Mouse (Mus musculus): ENCODE measurements around the gene Gstm4. TPM values are rescaled to one million over a fixed set of nuclear protein-coding genes. Genes with fewer than 3 reads are reported as not detected.

The Gstm4 gene
- polyA plus RNA-seq, 1 experiment from 2014 or later, result 12.2 TPM

DNA sequence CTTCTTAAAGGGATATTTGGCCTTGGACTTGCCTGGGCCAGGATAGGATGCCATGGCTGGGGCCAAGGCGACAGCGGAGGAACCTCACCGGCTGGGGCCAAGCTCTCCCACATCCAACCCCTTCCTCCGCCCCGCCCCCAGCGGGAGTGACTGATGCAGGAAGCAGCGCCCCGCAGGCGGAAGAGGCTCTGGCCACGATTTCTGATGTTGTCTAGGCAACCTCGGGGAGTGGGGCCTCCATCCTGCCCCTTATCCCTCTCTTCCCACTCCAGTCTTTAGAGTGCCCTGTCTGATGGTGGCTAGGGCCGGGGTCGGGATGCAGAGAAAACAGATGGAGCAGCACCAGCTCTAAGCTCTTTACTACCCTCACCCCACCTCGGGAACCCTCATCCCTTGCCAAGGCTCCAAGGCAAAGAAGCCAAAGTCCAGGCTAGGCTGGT is 40.6 kb upstream of the Gstm4 start:
- peak; percentile 91 for ATAC-seq (ENCODE audit: low FRiP score)
- Histone ChIP-seq H3K27ac (peak overlapping the region; percentile 87), H3K4me1 (peaks cover 52% of the 10 kb centered on the region), H3K27me3 (peaks cover 7% of the 10 kb centered on the region; the same call in 1 of the 2 replicates), H3K36me3 (replicated peaks) (0 out of 2 replicates have a peak, but pooled peaks cover 6% of the 10 kb centered on the region), H3K4me2 (peak overlapping the region; percentile 100), H3K9me3 (no peaks in the 10 kb centered on the region), H3K9ac (peak overlapping the region; percentile 78), H3K4me3 (replicated peaks) (peak overlapping the region; percentile 66)
- WGBS, result 1% methylated on average over 14 of the region's 14 CpGs

- 0 out of 2 replicates have a peak, but pooled peaks cover 6% of the 10 kb centered on the region for H3K36me3 ChIP-seq (replicated peaks)
- peak; percentile 21 for ATAC-seq (ENCODE audit: low FRiP score)
- H3K27me3 ChIP-seq, result peaks cover 4% of the 10 kb centered on the region; the same call in 1 of the 2 replicates
- peak overlapping the region; percentile 66 for H3K4me3 ChIP-seq (replicated peaks)
- 22% methylated on average over 13 of the region's 13 CpGs for WGBS
- peaks cover 52% of the 10 kb centered on the region for H3K4me1 ChIP-seq
- H3K4me2 ChIP-seq, result peak overlapping the region; percentile 100
- peak overlapping the region; percentile 78 for H3K9ac ChIP-seq
- H3K27ac ChIP-seq, result peak overlapping the region; percentile 87
- no peaks in the 10 kb centered on the region for H3K9me3 ChIP-seq
These were observed 40.1 kb upstream of the Gstm4 start for GRCm38 (mm10) chr3:108084767-108085270.

GRCm38 (mm10) chr3:108083904-108084407 is 39.3 kb upstream of the Gstm4 start:
- Histone ChIP-seq H3K27ac (no peak overlapping the region), H3K4me2 (peak overlapping the region; percentile 100), H3K9me3 (no peaks in the 10 kb centered on the region), H3K9ac (no peak overlapping the region), H3K4me1 (peaks cover 52% of the 10 kb centered on the region), H3K36me3 (replicated peaks) (peaks cover 14% of the 10 kb centered on the region), H3K4me3 (replicated peaks) (0 out of 2 replicates have a peak overlapping the region, but pooled peaks have one; percentile 66), H3K27me3 (peaks cover under 1% of the 10 kb centered on the region; the same call in 1 of the 2 replicates)
- 82% methylated on average over 4 of the region's 4 CpGs for WGBS
- no peak for ATAC-seq (ENCODE audit: low FRiP score)

DNA sequence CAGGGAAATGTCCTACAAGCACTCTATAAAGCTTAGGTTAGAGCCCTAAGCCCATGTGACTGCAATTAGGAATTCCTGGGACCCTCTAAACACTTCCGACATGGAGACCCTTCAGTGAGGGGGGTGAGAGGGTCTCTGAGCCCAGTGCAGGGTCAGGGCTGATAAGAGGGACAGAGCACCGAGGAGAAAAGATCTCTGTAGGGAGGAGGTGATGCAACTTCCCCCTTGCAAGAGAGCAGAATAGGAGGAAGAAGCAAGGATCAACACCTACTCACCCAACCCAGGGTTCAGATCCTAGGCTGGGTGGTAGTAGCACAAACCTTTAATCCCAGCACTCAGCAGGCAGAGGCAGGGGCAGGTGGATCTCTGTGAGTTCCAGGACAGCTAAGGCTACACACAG is 38.5 kb upstream of the Gstm4 start:
- ATAC-seq (ENCODE audit: low FRiP score), result no peak
- whole genome bisulfite sequencing, result 65% methylated on average over 2 of the region's 2 CpGs
- no peaks in the 10 kb centered on the region for H3K9me3 ChIP-seq
- H3K4me1 ChIP-seq, result peaks cover 52% of the 10 kb centered on the region
- no peaks in the 10 kb centered on the region for H3K27me3 ChIP-seq
- H3K4me3 ChIP-seq (replicated peaks), result no peak overlapping the region
- no peak overlapping the region for H3K27ac ChIP-seq
- H3K9ac ChIP-seq, result no peak overlapping the region
- H3K36me3 ChIP-seq (replicated peaks), result peaks cover 22% of the 10 kb centered on the region
- peak overlapping the region; percentile 100; the same call in 1 of the 2 replicates for H3K4me2 ChIP-seq

- 75% methylated on average over 1 of the region's 1 CpGs for WGBS
- Histone ChIP-seq H3K9ac (peak overlapping the region; percentile 25; the same call in 1 of the 2 replicates), H3K36me3 (replicated peaks) (peaks cover 30% of the 10 kb centered on the region), H3K4me1 (peaks cover 52% of the 10 kb centered on the region), H3K9me3 (no peaks in the 10 kb centered on the region), H3K4me2 (peak overlapping the region; percentile 11; the same call in 1 of the 2 replicates), H3K27me3 (no peaks in the 10 kb centered on the region), H3K4me3 (replicated peaks) (no peak overlapping the region), H3K27ac (no peak overlapping the region)
- ATAC-seq (ENCODE audit: low FRiP score), result no peak
These were observed 37.7 kb upstream of the Gstm4 start for GRCm38 (mm10) chr3:108082251-108082875.

DNA sequence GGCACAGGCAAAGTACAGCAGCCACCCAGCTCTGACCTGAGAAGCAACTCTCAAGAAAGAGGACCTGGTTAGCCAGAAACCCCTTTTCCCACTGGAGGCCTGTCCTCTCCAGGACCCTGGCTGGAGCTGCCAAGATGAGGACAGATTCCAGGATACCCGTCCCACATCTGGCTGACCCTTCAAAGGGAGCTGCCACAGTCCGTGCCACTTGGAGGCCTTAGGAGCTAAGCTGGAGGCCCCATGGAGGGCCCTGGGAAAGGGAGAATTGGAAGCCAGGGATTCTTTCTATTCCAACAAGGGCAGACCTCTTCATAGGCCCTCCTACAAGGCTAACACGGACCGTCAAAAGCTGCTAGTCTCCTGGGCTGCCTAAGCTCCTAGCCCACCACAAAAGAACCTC is 37.0 kb upstream of the Gstm4 start:
- no peak for ATAC-seq (ENCODE audit: low FRiP score)
- H3K27me3 ChIP-seq, result no peaks in the 10 kb centered on the region
- H3K4me1 ChIP-seq, result peaks cover 50% of the 10 kb centered on the region
- WGBS, result 49% methylated on average over 4 of the region's 4 CpGs
- peak overlapping the region; percentile 25; the same call in 1 of the 2 replicates for H3K9ac ChIP-seq
- 0 out of 2 replicates have a peak overlapping the region, but pooled peaks have one; percentile 2 for H3K4me2 ChIP-seq
- H3K9me3 ChIP-seq, result no peaks in the 10 kb centered on the region
- H3K4me3 ChIP-seq (replicated peaks), result no peak overlapping the region
- H3K27ac ChIP-seq, result no peak overlapping the region
- H3K36me3 ChIP-seq (replicated peaks), result peaks cover 37% of the 10 kb centered on the region

DNA sequence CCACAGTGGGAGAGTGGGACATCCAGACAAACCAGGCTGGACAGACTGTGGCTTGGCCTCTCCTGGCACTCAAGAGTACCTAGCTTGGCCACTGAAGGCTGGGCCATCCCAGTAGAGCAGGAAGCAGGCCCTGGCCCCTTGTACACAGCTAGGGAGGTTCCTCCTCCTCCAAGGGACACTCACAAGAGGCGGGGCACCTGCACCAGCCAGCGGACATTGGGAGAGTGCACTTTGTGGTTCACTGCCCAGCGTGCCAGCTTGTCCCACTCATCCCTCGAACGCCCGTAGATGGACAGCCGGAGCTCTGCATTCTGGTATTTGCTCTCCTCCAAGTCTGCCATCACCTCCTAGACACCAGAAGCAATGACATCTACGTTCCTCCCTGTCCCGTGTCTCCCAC is 32.1 kb upstream of the Gstm4 start:
- H3K27ac ChIP-seq, result no peak overlapping the region
- 92% methylated on average over 9 of the region's 9 CpGs for WGBS
- no peaks in the 10 kb centered on the region for H3K9me3 ChIP-seq
- H3K4me2 ChIP-seq, result no peak overlapping the region
- ATAC-seq (ENCODE audit: low FRiP score), result no peak
- H3K27me3 ChIP-seq, result no peaks in the 10 kb centered on the region
- H3K4me3 ChIP-seq (replicated peaks), result no peak overlapping the region
- H3K9ac ChIP-seq, result no peak overlapping the region
- peaks cover 67% of the 10 kb centered on the region for H3K36me3 ChIP-seq (replicated peaks)
- H3K4me1 ChIP-seq, result peaks cover 4% of the 10 kb centered on the region

- WGBS, result 67% methylated on average over 10 of the region's 10 CpGs
- Histone ChIP-seq H3K36me3 (replicated peaks) (peaks cover 44% of the 10 kb centered on the region), H3K9me3 (no peaks in the 10 kb centered on the region), H3K4me3 (replicated peaks) (no peak overlapping the region), H3K4me2 (no peak overlapping the region), H3K9ac (no peak overlapping the region), H3K27me3 (no peaks in the 10 kb centered on the region), H3K4me1 (no peaks in the 10 kb centered on the region), H3K27ac (peak overlapping the region; percentile 25; the same call in 1 of the 2 replicates)
- ATAC-seq (ENCODE audit: low FRiP score), result no peak
These were observed 28.4 kb upstream of the Gstm4 start for GRCm38 (mm10) chr3:108072983-108073569.

DNA sequence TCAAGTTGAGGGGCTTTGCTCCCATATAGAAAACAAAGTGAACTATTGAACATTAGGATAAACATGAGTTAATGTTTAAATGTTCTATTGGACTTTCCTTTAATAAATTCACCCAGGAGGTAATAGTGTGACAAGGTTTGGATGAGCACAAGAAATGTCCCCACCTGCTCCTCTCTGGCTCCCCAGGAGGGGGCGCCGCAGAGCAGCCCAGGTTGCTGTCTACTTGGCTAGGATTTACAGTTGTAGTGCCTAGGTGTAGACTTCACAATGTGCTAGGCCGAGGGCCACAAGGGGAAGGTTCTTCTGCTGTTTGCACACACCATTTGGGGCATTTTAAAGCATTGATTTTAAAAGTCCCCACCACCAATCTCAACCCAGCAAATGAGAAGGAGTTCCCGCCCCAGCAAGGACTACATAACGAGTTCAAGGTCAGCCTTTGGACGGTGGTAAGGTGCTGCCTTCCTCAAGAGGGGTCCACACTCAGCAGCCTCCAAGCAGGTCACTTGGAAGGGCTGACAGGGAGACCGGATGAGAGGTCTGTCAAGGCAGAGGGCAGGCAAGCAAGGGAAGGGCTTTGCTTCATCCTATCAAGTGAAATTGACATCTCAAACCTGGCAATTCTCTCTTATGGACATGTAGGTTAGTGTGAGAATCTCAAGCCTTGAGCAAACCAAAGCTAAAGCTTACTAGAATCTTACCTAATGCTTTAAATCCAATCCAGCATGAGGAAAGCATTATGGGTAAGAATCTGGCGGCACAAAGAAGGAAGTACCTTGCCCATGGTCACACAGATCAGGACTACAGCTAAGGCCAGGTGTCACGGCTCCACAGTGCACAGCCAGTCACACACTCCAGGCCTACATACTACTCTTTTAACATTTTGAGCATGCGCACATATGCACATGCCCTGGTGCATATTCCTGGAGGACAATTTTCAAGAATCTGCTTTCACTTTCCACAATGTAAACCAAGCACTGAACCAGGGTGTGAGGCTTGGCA is 25.9 kb upstream of the Gstm4 start:
- H3K27me3 ChIP-seq, result no peaks in the 10 kb centered on the region
- peaks cover 19% of the 10 kb centered on the region for H3K36me3 ChIP-seq (replicated peaks)
- H3K27ac ChIP-seq, result no peak overlapping the region
- no peak for ATAC-seq (ENCODE audit: low FRiP score)
- 70% methylated on average over 10 of the region's 10 CpGs for WGBS
- H3K4me3 ChIP-seq (replicated peaks), result no peak overlapping the region
- H3K4me1 ChIP-seq, result no peaks in the 10 kb centered on the region
- no peaks in the 10 kb centered on the region for H3K9me3 ChIP-seq
- H3K9ac ChIP-seq, result no peak overlapping the region
- H3K4me2 ChIP-seq, result no peak overlapping the region

- 81% methylated on average over 13 of the region's 13 CpGs for WGBS
- Histone ChIP-seq H3K4me1 (no peaks in the 10 kb centered on the region), H3K27ac (no peak overlapping the region), H3K4me2 (no peak overlapping the region), H3K36me3 (replicated peaks) (peaks cover 7% of the 10 kb centered on the region), H3K9ac (no peak overlapping the region), H3K4me3 (replicated peaks) (no peak overlapping the region), H3K9me3 (no peaks in the 10 kb centered on the region), H3K27me3 (no peaks in the 10 kb centered on the region; the same call in 1 of the 2 replicates)
- ATAC-seq (ENCODE audit: low FRiP score), result no peak
These were observed 24.7 kb upstream of the Gstm4 start for GRCm38 (mm10) chr3:108069231-108069870.

GRCm38 (mm10) chr3:108068826-108069225 is 24.1 kb upstream of the Gstm4 start:
- Histone ChIP-seq H3K27me3 (no peaks in the 10 kb centered on the region; the same call in 1 of the 2 replicates), H3K4me2 (no peak overlapping the region), H3K36me3 (replicated peaks) (0 out of 2 replicates have a peak, but pooled peaks cover 2% of the 10 kb centered on the region), H3K9ac (no peak overlapping the region), H3K9me3 (no peaks in the 10 kb centered on the region), H3K4me1 (no peaks in the 10 kb centered on the region), H3K27ac (no peak overlapping the region), H3K4me3 (replicated peaks) (no peak overlapping the region)
- WGBS, result 50% methylated on average over 1 of the region's 1 CpGs
- ATAC-seq (ENCODE audit: low FRiP score), result no peak

Measured in forebrain, embryonic 12.5 days (tissue).